Mouse (Mus musculus): ENCODE measurements around the gene Prkca. TPM values are rescaled to one million over a fixed set of nuclear protein-coding genes. Genes with fewer than 3 reads are reported as not detected.

Prkca gene
- polyA plus RNA-seq, 1 experiment from 2014 or later = 8.5 TPM

DNA sequence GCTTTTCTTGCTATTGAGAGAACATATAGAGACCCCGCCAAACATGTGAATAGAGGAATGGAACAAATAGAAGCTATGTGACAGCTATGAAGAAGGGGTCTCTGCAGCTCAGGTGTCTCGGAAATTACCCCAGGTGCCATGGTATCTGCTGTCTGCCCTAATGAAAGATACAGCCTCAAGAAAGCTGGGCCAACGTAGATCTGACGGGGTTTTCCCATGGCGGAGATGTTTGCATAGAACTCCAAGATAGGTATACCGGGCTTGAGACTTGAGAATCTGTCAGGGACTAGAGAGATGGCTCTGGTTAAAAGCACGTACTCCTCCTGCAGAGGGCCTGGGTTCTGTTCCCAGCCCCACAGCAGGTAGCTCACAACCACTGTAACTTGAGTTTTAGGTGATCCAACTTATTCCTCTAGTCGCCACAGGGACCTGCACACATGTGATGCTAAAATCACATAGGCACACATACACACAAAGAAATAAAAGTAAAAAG lies 188.6 kb downstream of the Prkca start:
- Histone ChIP-seq H3K9ac (no peak overlapping the region), H3K27me3 (replicated peaks) (no peaks in the 10 kb centered on the region; the same call in 1 of the 2 replicates), H3K9me3 (peaks cover 11% of the 10 kb centered on the region), H3K4me2 (replicated peaks) (no peak overlapping the region), H3K27ac (no peak overlapping the region), H3K4me3 (no peak overlapping the region), H3K36me3 (no peaks in the 10 kb centered on the region), H3K4me1 (peaks cover 4% of the 10 kb centered on the region)
- no peak for ATAC-seq (ENCODE audit: low FRiP score, low read depth)
- WGBS = 95% methylated on average over 8 of the region's 8 CpGs

DNA sequence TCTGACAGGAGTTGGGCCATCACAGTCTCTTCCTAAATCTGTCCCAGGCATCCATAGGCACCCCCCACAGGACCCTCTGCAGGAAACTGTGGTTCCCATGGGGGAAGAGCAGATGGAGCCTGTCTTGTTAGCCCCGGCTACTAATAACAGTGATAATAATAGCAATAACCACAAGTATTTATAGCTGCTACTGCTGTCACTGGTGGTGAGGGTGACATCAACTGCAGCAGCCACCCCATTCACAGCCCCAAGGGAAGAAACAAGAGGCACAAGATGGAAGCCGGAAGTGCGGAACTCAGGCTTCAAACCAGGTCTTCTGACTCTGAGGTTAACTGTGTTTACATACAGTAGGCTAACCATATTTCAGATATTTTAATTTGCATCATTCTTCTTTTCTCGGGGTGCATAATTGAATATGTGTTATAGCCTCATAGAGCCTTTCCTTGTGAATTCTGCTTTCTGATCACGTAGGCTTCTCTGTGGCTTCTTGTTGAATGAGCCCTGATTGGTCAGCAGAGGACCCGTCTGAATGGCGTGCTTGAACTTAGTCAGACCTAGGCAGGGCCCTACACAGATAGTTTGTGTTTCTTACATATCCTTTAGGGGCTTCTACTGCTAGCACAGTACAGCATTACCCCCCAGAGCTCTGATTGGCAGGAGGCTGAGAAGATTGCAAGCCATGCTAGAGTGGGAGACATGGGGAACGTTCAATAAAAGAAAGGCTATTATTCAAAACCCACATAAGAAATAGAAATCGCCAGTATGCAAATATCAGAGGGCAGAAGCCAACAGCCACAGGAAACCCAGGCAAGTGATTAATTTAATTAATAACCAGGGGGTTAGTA lies 189.5 kb downstream of the Prkca start:
- Histone ChIP-seq H3K4me2 (replicated peaks) (no peak overlapping the region), H3K9ac (no peak overlapping the region), H3K9me3 (peaks cover 6% of the 10 kb centered on the region; the same call in 1 of the 2 replicates), H3K4me1 (peaks cover 4% of the 10 kb centered on the region), H3K27ac (no peak overlapping the region), H3K27me3 (replicated peaks) (no peaks in the 10 kb centered on the region; the same call in 1 of the 2 replicates), H3K36me3 (no peaks in the 10 kb centered on the region), H3K4me3 (no peak overlapping the region)
- no peak for ATAC-seq (ENCODE audit: low FRiP score, low read depth)
- 82% methylated on average over 9 of the region's 9 CpGs for WGBS

DNA sequence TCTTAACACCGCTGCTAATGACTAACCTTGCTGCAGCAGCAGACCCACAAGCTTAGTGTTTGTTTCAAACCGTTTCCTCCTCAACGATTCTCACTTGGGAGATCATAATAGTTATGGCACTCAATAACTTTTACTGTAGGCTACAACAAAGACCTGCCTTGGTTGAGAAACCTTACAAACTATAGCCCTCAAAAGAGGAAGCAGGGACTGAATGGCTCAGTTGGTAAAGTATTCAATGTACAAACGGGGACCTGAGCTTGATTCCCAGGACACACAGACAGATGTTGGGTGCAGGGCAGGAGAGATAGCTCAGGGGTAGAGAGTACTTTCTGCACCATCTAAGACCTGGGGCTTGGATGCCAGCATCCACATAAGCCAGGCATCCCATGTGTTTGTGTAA lies 191.1 kb downstream of the Prkca start:
- whole genome bisulfite sequencing = 49% methylated on average over 4 of the region's 4 CpGs
- no peak overlapping the region for H3K4me2 ChIP-seq (replicated peaks)
- no peak overlapping the region for H3K9ac ChIP-seq
- ATAC-seq (ENCODE audit: low FRiP score, low read depth) = no peak
- H3K4me1 ChIP-seq = peaks cover 9% of the 10 kb centered on the region
- H3K36me3 ChIP-seq = no peaks in the 10 kb centered on the region
- no peak overlapping the region for H3K27ac ChIP-seq
- H3K9me3 ChIP-seq = no peaks in the 10 kb centered on the region
- no peaks in the 10 kb centered on the region; the same call in 1 of the 2 replicates for H3K27me3 ChIP-seq (replicated peaks)
- H3K4me3 ChIP-seq = no peak overlapping the region

DNA sequence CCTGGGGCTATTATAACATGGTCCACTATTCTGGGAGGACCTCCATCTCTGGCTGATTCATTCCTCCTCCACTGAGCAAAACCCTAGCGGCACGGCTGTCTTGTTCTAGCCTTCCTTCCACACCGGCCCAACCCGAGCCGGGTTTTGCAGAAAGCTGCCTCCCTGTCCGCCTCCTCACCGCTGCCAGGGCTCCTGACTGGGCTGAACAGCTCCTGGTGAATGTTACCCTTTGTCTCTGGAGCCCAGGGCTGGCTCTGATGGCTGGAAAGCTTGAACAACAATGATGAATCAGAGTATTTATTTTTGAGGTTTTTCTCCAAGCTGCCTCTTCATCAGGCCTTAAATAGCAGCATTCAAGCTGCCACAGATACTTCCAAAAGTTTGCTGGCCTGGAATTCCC lies 193.3 kb downstream of the Prkca start:
- no peaks in the 10 kb centered on the region for H3K36me3 ChIP-seq
- H3K4me3 ChIP-seq = no peak overlapping the region
- H3K9me3 ChIP-seq = no peaks in the 10 kb centered on the region
- WGBS = 50% methylated on average over 7 of the region's 7 CpGs
- H3K27ac ChIP-seq = no peak overlapping the region
- peaks cover 14% of the 10 kb centered on the region for H3K4me1 ChIP-seq
- no peaks in the 10 kb centered on the region; the same call in 1 of the 2 replicates for H3K27me3 ChIP-seq (replicated peaks)
- H3K4me2 ChIP-seq (replicated peaks) = no peak overlapping the region
- no peak overlapping the region for H3K9ac ChIP-seq
- no peak for ATAC-seq (ENCODE audit: low FRiP score, low read depth)

DNA sequence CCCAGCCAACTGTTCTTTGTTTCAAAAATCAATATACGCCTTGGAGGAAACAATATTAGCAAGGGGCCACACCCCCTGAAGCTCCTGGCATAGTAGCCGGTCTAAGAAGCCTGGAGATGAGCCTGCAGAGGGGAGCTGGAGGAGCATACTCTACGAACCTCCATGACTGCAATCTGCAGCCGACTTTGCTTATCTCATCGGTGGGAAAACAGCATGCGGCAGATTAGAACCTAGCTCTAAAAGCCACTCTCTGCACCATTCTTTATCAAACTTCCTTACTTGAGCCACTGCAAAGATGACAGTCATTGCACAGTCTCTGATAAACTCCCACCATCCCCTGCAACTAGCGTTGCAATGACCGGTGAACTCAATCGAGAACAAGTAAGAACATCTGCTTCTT lies 194.5 kb downstream of the Prkca start:
- no peak for ATAC-seq (ENCODE audit: low FRiP score, low read depth)
- H3K36me3 ChIP-seq = no peaks in the 10 kb centered on the region
- H3K4me2 ChIP-seq (replicated peaks) = no peak overlapping the region
- no peak overlapping the region for H3K9ac ChIP-seq
- H3K4me3 ChIP-seq = no peak overlapping the region
- H3K27me3 ChIP-seq (replicated peaks) = no peaks in the 10 kb centered on the region; the same call in 1 of the 2 replicates
- no peaks in the 10 kb centered on the region for H3K9me3 ChIP-seq
- H3K4me1 ChIP-seq = peaks cover 14% of the 10 kb centered on the region
- 81% methylated on average over 9 of the region's 9 CpGs for WGBS
- no peak overlapping the region for H3K27ac ChIP-seq

DNA sequence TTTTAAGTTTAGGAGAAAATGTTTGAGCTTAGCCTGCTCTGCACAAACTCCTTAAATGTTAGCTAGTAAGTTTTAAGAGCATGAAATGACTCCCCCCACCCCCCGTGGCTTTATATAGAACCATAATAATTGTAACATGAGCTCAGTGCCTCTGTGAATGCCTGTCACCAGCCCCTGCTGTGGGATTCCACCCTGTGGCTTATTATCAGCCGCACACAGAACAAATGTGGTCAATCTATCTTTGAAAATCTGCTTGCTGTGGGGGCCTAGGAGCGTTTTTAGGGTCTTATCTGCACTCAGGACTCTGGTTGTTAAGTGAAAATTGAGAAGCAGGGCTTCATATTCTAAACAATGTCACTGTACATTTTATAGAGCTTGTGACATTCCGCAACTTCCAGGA lies 195.2 kb downstream of the Prkca start:
- 28% methylated on average over 4 of the region's 4 CpGs for WGBS
- Histone ChIP-seq H3K9me3 (no peaks in the 10 kb centered on the region), H3K4me1 (peaks cover 14% of the 10 kb centered on the region), H3K27me3 (replicated peaks) (no peaks in the 10 kb centered on the region; the same call in 1 of the 2 replicates), H3K9ac (no peak overlapping the region), H3K36me3 (no peaks in the 10 kb centered on the region), H3K4me2 (replicated peaks) (no peak overlapping the region), H3K27ac (no peak overlapping the region), H3K4me3 (no peak overlapping the region)
- ATAC-seq (ENCODE audit: low FRiP score, low read depth) = no peak

DNA sequence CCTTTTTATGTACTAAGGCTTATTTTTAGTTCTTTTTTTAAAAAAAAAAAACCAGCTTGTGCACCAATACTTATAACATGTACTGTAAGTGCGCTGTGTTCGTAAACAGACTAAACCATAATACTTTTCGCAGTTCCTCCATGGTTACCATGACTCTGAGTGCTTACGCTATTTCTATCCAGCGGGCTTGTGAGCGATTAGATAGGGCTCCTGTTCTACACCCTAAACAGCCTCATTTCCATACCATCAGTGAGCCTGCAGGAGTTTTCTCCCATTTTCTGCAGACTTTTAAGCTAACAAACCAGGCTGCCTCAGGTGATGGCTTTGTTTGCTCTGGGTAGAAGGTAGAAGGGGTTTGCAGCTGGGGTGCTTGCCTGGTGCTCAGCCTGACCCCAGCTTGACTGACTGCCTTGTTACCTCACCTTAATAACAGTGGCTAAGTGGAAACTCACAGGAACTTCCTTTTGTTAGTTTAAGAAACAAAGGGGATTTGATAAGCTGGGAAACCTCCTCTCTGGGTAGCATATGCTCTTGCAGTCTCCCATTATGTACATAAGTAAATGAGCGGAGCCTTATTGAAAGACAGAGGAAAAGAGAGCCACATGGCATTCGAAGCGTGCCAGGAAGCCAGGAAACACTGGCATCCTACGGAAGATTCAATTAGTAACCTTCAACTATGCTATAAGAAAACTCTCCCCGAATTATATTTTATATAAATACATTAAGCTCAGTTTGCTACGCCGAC lies 197.8 kb downstream of the Prkca start:
- WGBS = 76% methylated on average over 13 of the region's 13 CpGs
- peaks cover 10% of the 10 kb centered on the region for H3K4me1 ChIP-seq
- no peak overlapping the region for H3K27ac ChIP-seq
- no peak for ATAC-seq (ENCODE audit: low FRiP score, low read depth)
- H3K9me3 ChIP-seq = no peaks in the 10 kb centered on the region
- no peaks in the 10 kb centered on the region for H3K36me3 ChIP-seq
- H3K4me2 ChIP-seq (replicated peaks) = no peak overlapping the region
- no peaks in the 10 kb centered on the region for H3K27me3 ChIP-seq (replicated peaks)
- H3K9ac ChIP-seq = no peak overlapping the region
- H3K4me3 ChIP-seq = no peak overlapping the region

DNA sequence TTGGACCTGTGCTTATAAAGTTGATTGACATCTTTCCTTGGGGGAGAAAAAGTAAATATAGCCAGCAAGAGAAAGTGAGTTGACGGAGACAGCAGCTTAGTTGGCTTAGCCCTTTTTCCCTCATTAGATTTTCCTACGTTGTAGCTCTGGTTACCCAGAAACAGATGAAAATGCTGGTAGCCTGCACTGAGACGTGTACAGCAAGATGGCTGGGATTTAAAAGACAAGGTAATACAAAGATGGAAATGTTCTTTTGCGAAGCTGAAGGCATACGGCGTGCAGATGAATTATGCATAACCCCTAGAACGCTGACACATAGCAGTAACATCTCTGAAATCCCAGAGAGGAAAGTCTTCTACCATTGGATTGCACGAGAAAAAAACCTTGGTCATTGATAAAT lies 198.6 kb downstream of the Prkca start:
- ATAC-seq (ENCODE audit: low FRiP score, low read depth) = no peak
- no peaks in the 10 kb centered on the region for H3K27me3 ChIP-seq (replicated peaks)

DNA sequence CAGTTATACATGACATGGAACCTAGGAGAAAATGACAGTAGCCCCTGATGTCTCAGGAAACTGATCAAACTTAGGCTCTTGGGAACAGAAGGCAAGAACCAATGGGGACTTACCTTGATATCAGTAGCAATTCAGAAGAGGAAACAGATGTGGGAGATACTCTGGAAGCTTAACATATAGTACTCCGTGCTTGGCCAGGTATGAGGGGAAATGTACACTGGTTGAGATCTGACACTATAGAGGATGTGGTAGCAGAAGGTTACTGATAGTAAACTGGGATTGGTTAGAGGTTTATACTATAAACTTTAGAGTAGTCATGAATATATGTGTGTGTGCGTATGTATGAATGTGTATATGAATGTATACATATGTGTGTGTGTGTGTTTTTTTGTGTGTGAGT lies 200.0 kb downstream of the Prkca start:
- no peaks in the 10 kb centered on the region for H3K9me3 ChIP-seq
- no peak overlapping the region for H3K27ac ChIP-seq
- no peaks in the 10 kb centered on the region for H3K36me3 ChIP-seq
- no peak overlapping the region for H3K4me3 ChIP-seq
- peaks cover 8% of the 10 kb centered on the region for H3K4me1 ChIP-seq
- ATAC-seq (ENCODE audit: low FRiP score, low read depth) = no peak
- H3K4me2 ChIP-seq (replicated peaks) = no peak overlapping the region
- H3K9ac ChIP-seq = no peak overlapping the region
- no peaks in the 10 kb centered on the region for H3K27me3 ChIP-seq (replicated peaks)
- WGBS = 96% methylated on average over 2 of the region's 2 CpGs

More for the DNA sequence above, 198.6 kb downstream of the Prkca start:
- Histone ChIP-seq H3K9me3 (no peaks in the 10 kb centered on the region), H3K4me2 (replicated peaks) (no peak overlapping the region), H3K4me1 (peaks cover 10% of the 10 kb centered on the region), H3K27ac (no peak overlapping the region), H3K36me3 (no peaks in the 10 kb centered on the region), H3K9ac (no peak overlapping the region), H3K4me3 (no peak overlapping the region)
- 82% methylated on average over 8 of the region's 8 CpGs for WGBS

DNA sequence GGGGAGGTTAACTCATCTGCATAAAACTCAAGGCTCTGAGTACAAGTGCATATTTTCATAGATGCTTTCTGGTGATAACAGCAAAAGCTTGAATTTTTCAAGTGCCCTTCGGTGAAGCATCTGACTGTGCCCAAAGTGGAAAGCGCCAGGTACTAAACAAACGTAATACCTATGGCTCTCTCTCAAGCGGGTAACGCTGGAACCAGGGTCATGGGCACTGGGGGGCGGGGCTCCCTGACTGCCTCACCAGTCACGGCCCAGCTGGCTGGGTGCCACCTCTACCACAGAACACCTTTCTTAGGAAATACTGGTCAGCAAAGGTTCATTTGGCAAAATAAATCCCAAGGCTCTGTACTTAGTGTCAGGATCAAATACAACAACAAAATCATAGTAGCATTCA lies 203.7 kb downstream of the Prkca start:
- no peaks in the 10 kb centered on the region for H3K4me1 ChIP-seq
- no peak overlapping the region for H3K4me3 ChIP-seq
- H3K9me3 ChIP-seq = no peaks in the 10 kb centered on the region
- H3K27ac ChIP-seq = no peak overlapping the region
- H3K9ac ChIP-seq = no peak overlapping the region
- no peaks in the 10 kb centered on the region for H3K36me3 ChIP-seq
- no peak for ATAC-seq (ENCODE audit: low FRiP score, low read depth)
- H3K27me3 ChIP-seq (replicated peaks) = no peaks in the 10 kb centered on the region
- WGBS = 84% methylated on average over 7 of the region's 7 CpGs
- no peak overlapping the region for H3K4me2 ChIP-seq (replicated peaks)

DNA sequence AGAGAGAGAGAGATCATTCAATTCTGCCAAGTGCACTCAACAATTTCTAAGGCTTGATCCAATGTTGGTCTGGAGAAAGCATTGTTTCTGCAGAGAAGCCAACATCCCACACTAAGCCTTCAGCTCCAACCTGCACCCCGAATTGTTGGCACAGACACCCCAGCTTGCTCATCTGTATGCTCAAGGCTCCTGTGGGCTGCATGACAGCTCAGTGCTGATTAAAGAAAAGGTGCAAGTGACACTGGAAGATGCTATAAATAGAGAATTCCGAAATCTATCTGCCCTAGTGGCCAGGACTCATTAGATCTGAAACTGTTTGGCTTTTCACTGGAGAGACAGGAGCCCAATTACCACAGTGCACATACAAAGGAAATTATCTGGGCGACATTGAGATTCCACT lies 207.4 kb downstream of the Prkca start:
- H3K27ac ChIP-seq = no peak overlapping the region

DNA sequence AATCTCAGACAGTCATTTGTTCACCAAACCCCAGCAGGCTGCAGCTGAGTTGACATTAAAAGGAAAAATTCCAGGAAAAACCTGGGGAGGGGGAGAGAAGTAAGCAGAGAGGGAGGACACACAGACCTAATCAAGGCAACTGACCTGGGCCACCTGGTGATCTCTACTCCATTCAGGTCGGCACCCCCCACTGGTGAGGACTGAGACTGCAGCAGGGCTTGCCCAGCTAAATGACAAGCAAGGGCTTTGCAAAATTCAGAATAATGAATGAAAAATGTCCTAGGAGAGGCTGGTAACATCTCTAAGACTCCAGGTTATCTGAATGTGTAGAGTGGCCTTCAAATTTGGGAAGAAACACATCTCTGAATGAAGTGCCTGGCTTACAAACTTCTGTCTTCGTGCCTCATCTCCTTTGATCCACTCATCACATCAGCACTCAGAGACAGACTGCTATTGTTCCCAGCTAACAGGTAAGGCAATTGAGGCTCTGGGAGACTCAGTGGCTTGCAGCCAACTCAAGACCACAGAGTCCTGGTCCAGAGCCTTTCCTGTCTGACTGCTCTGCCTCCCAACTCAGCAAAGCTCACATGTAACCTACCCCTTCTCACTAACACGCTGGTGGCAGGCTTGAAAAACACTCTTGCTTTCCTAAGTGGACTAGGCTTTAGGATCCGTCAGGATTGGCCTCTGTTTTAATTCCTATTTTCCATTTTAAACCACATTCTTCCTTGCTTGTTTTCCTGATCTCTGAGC lies 208.1 kb downstream of the Prkca start:
- Histone ChIP-seq H3K27ac (no peak overlapping the region), H3K4me1 (no peaks in the 10 kb centered on the region), H3K4me2 (replicated peaks) (no peak overlapping the region), H3K4me3 (no peak overlapping the region), H3K27me3 (replicated peaks) (no peaks in the 10 kb centered on the region), H3K36me3 (no peaks in the 10 kb centered on the region), H3K9me3 (no peaks in the 10 kb centered on the region), H3K9ac (no peak overlapping the region)
- 39% methylated on average over 4 of the region's 4 CpGs for WGBS
- ATAC-seq (ENCODE audit: low FRiP score, low read depth) = no peak

More for the DNA sequence above, 207.4 kb downstream of the Prkca start:
- Histone ChIP-seq H3K36me3 (no peaks in the 10 kb centered on the region), H3K27me3 (replicated peaks) (no peaks in the 10 kb centered on the region), H3K4me3 (no peak overlapping the region), H3K9me3 (no peaks in the 10 kb centered on the region), H3K9ac (no peak overlapping the region), H3K4me1 (no peaks in the 10 kb centered on the region), H3K4me2 (replicated peaks) (no peak overlapping the region)
- ATAC-seq (ENCODE audit: low FRiP score, low read depth) = no peak
- WGBS = 77% methylated on average over 3 of the region's 3 CpGs

Data from neural tube, embryonic 12.5 days (tissue).